Mouse (Mus musculus) testis, adult 2 months (tissue): ENCODE results near the gene Btn2a2.

Experiments
- CTCF ChIP-seq: fragments of 200-500 bp; IDR thresholded peaks from 2 replicates; pipeline ENCODE4 v1.5.1; 2012; ENCODE audit warnings: low read depth, mild to moderate bottlenecking, inconsistent platforms, low read length, moderate library complexity; ENCODE audit not compliant: control insufficient read depth, insufficient read depth, insufficient replicate concordance
- POLR2A ChIP-seq: fragments of 200-500 bp; IDR thresholded peaks from 2 replicates; pipeline ENCODE4 v1.6.1; 2012; ENCODE audit warnings: low read depth, mild to moderate bottlenecking, inconsistent platforms, low read length, moderate library complexity; ENCODE audit not compliant: control insufficient read depth

DNA sequence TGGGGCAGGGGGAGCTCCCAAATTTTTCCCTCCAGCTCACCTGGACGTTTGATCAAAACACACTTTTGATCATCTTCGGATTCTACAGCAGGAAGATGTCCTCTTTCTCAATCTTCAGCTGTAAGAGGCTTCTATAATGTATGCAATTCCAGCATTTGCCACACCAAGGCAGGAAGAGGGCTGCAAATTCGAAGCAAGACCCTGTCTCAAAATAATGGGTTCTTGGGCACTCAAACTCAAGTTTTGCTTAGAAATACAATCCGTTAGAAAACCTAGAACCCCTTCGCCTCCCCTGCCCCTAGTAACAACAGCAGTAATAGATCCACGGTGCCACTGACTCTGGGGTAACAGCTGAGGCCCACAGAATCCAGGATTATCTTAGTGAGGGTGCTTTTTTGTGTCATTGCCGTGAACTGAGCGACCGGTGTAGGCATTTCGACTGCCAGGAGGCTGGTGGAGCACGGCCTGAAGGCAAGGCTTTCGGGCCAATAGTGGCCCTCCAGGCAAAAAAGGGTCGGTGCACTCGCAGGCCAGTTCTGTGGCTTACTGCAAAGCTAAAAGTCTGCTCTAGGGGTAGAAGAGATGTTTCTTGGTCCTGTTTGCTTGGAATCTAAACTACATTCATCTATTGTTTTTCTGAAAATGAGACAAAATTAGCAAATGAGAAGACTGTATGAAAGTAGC lies 17.1 kb upstream of the Btn2a2 start:
- TF ChIP-seq POLR2A (no peak), CTCF (no peak)
